Mouse (Mus musculus): Measurements from ENCODE around the gene Gp9. TPM values are rescaled to one million over a fixed set of nuclear protein-coding genes. Genes with fewer than 3 reads are reported as not detected.

Gene Gp9
- polyA plus RNA-seq, 1 experiment from 2014 or later: 3.4 TPM

GRCm38 (mm10) chr6:87742804-87743203, 35.1 kb upstream of the Gp9 start:
- Histone ChIP-seq H3K36me3 (ENCODE audit: control insufficient read depth, insufficient read depth, low read length) (no peaks in the 10 kb centered on the region), H3K9ac (ENCODE audit: low read length) (no peak overlapping the region), H3K4me3 (ENCODE audit: control insufficient read depth in 1 of 2, insufficient read depth in 1 of 2, low read depth in 1 of 2, low read length in 2 of 2) (no peak overlapping the region), H3K27me3 (ENCODE audit: control insufficient read depth, insufficient read depth, low read length) (no peaks in the 10 kb centered on the region), H3K27ac (replicated peaks in 1 of 2; ENCODE audit: control insufficient read depth in 1 of 2, insufficient read depth in 1 of 2, low read depth in 2 of 2, low read length in 2 of 2) (no peak overlapping the region), H3K4me2 (ENCODE audit: low read length) (no peak overlapping the region), H3K4me1 (ENCODE audit: control insufficient read depth in 2 of 2, insufficient read depth in 2 of 2, low read length in 2 of 2) (peaks cover 6 to 9% of the 10 kb centered on the region in 2 experiments; a peak in 3 of 4 replicates), H3K9me3 (ENCODE audit: control insufficient read depth, low read length) (no peaks in the 10 kb centered on the region)
- 87% methylated on average over 5 of the region's 5 CpGs for WGBS
- ATAC-seq (ENCODE audit: insufficient number of reproducible peaks, insufficient read depth, low FRiP score, low read depth): no peak

- Histone ChIP-seq H3K36me3 (ENCODE audit: control insufficient read depth, insufficient read depth, low read length) (no peaks in the 10 kb centered on the region), H3K9ac (ENCODE audit: low read length) (no peak overlapping the region), H3K4me3 (ENCODE audit: control insufficient read depth in 1 of 2, insufficient read depth in 1 of 2, low read depth in 1 of 2, low read length in 2 of 2) (no peak overlapping the region), H3K27ac (replicated peaks in 1 of 2; ENCODE audit: control insufficient read depth in 1 of 2, insufficient read depth in 1 of 2, low read depth in 2 of 2, low read length in 2 of 2) (no peak overlapping the region), H3K9me3 (ENCODE audit: control insufficient read depth, low read length) (no peaks in the 10 kb centered on the region), H3K4me2 (ENCODE audit: low read length) (no peak overlapping the region), H3K4me1 (ENCODE audit: control insufficient read depth in 2 of 2, insufficient read depth in 2 of 2, low read length in 2 of 2) (peaks cover 6 to 9% of the 10 kb centered on the region in 2 experiments; a peak in 3 of 4 replicates), H3K27me3 (ENCODE audit: control insufficient read depth, insufficient read depth, low read length) (no peaks in the 10 kb centered on the region)
- ATAC-seq (ENCODE audit: insufficient number of reproducible peaks, insufficient read depth, low FRiP score, low read depth): no peak
- 70% methylated on average over 5 of the region's 5 CpGs for WGBS
These were observed 34.6 kb upstream of the Gp9 start for GRCm38 (mm10) chr6:87743281-87743680.

- WGBS: 64% methylated on average over 3 of the region's 3 CpGs
These were observed 33.2 kb upstream of the Gp9 start for GRCm38 (mm10) chr6:87744632-87745031.

GRCm38 (mm10) chr6:87745301-87745700, 32.6 kb upstream of the Gp9 start:
- Histone ChIP-seq H3K9me3 (ENCODE audit: control insufficient read depth, low read length) (no peaks in the 10 kb centered on the region), H3K4me1 (ENCODE audit: control insufficient read depth in 2 of 2, insufficient read depth in 2 of 2, low read length in 2 of 2) (peaks cover 3 to 9% of the 10 kb centered on the region in 2 experiments; a peak in 2 of 4 replicates), H3K9ac (ENCODE audit: low read length) (no peak overlapping the region), H3K27me3 (ENCODE audit: control insufficient read depth, insufficient read depth, low read length) (no peaks in the 10 kb centered on the region), H3K27ac (replicated peaks in 1 of 2; ENCODE audit: control insufficient read depth in 1 of 2, insufficient read depth in 1 of 2, low read depth in 2 of 2, low read length in 2 of 2) (no peak overlapping the region), H3K4me3 (ENCODE audit: control insufficient read depth in 1 of 2, insufficient read depth in 1 of 2, low read depth in 1 of 2, low read length in 2 of 2) (no peak overlapping the region), H3K4me2 (ENCODE audit: low read length) (no peak overlapping the region), H3K36me3 (ENCODE audit: control insufficient read depth, insufficient read depth, low read length) (no peaks in the 10 kb centered on the region)
- ATAC-seq (ENCODE audit: insufficient number of reproducible peaks, insufficient read depth, low FRiP score, low read depth): no peak
- WGBS: 39% methylated on average over 1 of the region's 1 CpGs

More at GRCm38 (mm10) chr6:87744632-87745031, 33.2 kb upstream of the Gp9 start:
- H3K27me3 ChIP-seq (ENCODE audit: control insufficient read depth, insufficient read depth, low read length): no peaks in the 10 kb centered on the region
- no peaks in the 10 kb centered on the region for H3K9me3 ChIP-seq (ENCODE audit: control insufficient read depth, low read length)
- H3K9ac ChIP-seq (ENCODE audit: low read length): no peak overlapping the region
- H3K4me1 ChIP-seq (ENCODE audit: control insufficient read depth in 2 of 2, insufficient read depth in 2 of 2, low read length in 2 of 2): peaks cover 9 to 11% of the 10 kb centered on the region in 2 experiments; a peak in 3 of 4 replicates
- H3K27ac ChIP-seq (replicated peaks in 1 of 2; ENCODE audit: control insufficient read depth in 1 of 2, insufficient read depth in 1 of 2, low read depth in 2 of 2, low read length in 2 of 2): no peak overlapping the region
- no peak overlapping the region for H3K4me3 ChIP-seq (ENCODE audit: control insufficient read depth in 1 of 2, insufficient read depth in 1 of 2, low read depth in 1 of 2, low read length in 2 of 2)
- no peaks in the 10 kb centered on the region for H3K36me3 ChIP-seq (ENCODE audit: control insufficient read depth, insufficient read depth, low read length)
- H3K4me2 ChIP-seq (ENCODE audit: low read length): no peak overlapping the region
- ATAC-seq (ENCODE audit: insufficient number of reproducible peaks, insufficient read depth, low FRiP score, low read depth): no peak

- Histone ChIP-seq H3K27me3 (ENCODE audit: control insufficient read depth, insufficient read depth, low read length) (no peaks in the 10 kb centered on the region), H3K27ac (replicated peaks in 1 of 2; ENCODE audit: control insufficient read depth in 1 of 2, insufficient read depth in 1 of 2, low read depth in 2 of 2, low read length in 2 of 2) (no peak overlapping the region), H3K36me3 (ENCODE audit: control insufficient read depth, insufficient read depth, low read length) (no peaks in the 10 kb centered on the region), H3K4me1 (ENCODE audit: control insufficient read depth in 2 of 2, insufficient read depth in 2 of 2, low read length in 2 of 2) (peaks cover 2 to 6% of the 10 kb centered on the region in 2 experiments; a peak in 1 of 4 replicates), H3K9me3 (ENCODE audit: control insufficient read depth, low read length) (no peaks in the 10 kb centered on the region), H3K4me2 (ENCODE audit: low read length) (no peak overlapping the region), H3K9ac (ENCODE audit: low read length) (no peak overlapping the region), H3K4me3 (ENCODE audit: control insufficient read depth in 1 of 2, insufficient read depth in 1 of 2, low read depth in 1 of 2, low read length in 2 of 2) (no peak overlapping the region)
- WGBS: 53% methylated on average over 3 of the region's 3 CpGs
- ATAC-seq (ENCODE audit: insufficient number of reproducible peaks, insufficient read depth, low FRiP score, low read depth): no peak
These were observed 31.8 kb upstream of the Gp9 start for GRCm38 (mm10) chr6:87746059-87746458.

- H3K27ac ChIP-seq (replicated peaks in 1 of 2; ENCODE audit: control insufficient read depth in 1 of 2, insufficient read depth in 1 of 2, low read depth in 2 of 2, low read length in 2 of 2): no peak overlapping the region
- no peak for ATAC-seq (ENCODE audit: insufficient number of reproducible peaks, insufficient read depth, low FRiP score, low read depth)
These were observed 31.0 kb upstream of the Gp9 start for GRCm38 (mm10) chr6:87746849-87747248.

GRCm38 (mm10) chr6:87748078-87748477, 29.8 kb upstream of the Gp9 start:
- no peak overlapping the region for H3K4me3 ChIP-seq (ENCODE audit: control insufficient read depth in 1 of 2, insufficient read depth in 1 of 2, low read depth in 1 of 2, low read length in 2 of 2)
- H3K27ac ChIP-seq (replicated peaks in 1 of 2; ENCODE audit: control insufficient read depth in 1 of 2, insufficient read depth in 1 of 2, low read depth in 2 of 2, low read length in 2 of 2): no peak overlapping the region
- peaks cover 2 to 6% of the 10 kb centered on the region in 2 experiments; a peak in 1 of 4 replicates for H3K4me1 ChIP-seq (ENCODE audit: control insufficient read depth in 2 of 2, insufficient read depth in 2 of 2, low read length in 2 of 2)
- no peak overlapping the region for H3K4me2 ChIP-seq (ENCODE audit: low read length)
- H3K36me3 ChIP-seq (ENCODE audit: control insufficient read depth, insufficient read depth, low read length): no peaks in the 10 kb centered on the region
- H3K9ac ChIP-seq (ENCODE audit: low read length): no peak overlapping the region
- H3K9me3 ChIP-seq (ENCODE audit: control insufficient read depth, low read length): no peaks in the 10 kb centered on the region
- WGBS: 82% methylated on average over 2 of the region's 2 CpGs
- ATAC-seq (ENCODE audit: insufficient number of reproducible peaks, insufficient read depth, low FRiP score, low read depth): no peak
- H3K27me3 ChIP-seq (ENCODE audit: control insufficient read depth, insufficient read depth, low read length): no peaks in the 10 kb centered on the region

More at GRCm38 (mm10) chr6:87746849-87747248, 31.0 kb upstream of the Gp9 start:
- H3K36me3 ChIP-seq (ENCODE audit: control insufficient read depth, insufficient read depth, low read length): no peaks in the 10 kb centered on the region
- 58% methylated on average over 2 of the region's 2 CpGs for WGBS
- peaks cover 2 to 6% of the 10 kb centered on the region in 2 experiments; a peak in 1 of 4 replicates for H3K4me1 ChIP-seq (ENCODE audit: control insufficient read depth in 2 of 2, insufficient read depth in 2 of 2, low read length in 2 of 2)
- H3K27me3 ChIP-seq (ENCODE audit: control insufficient read depth, insufficient read depth, low read length): no peaks in the 10 kb centered on the region
- H3K9me3 ChIP-seq (ENCODE audit: control insufficient read depth, low read length): no peaks in the 10 kb centered on the region
- H3K9ac ChIP-seq (ENCODE audit: low read length): no peak overlapping the region
- H3K4me3 ChIP-seq (ENCODE audit: control insufficient read depth in 1 of 2, insufficient read depth in 1 of 2, low read depth in 1 of 2, low read length in 2 of 2): no peak overlapping the region
- H3K4me2 ChIP-seq (ENCODE audit: low read length): no peak overlapping the region

GRCm38 (mm10) chr6:87748531-87748930, 29.3 kb upstream of the Gp9 start:
- WGBS: 67% methylated on average over 6 of the region's 6 CpGs
- no peak for ATAC-seq (ENCODE audit: insufficient number of reproducible peaks, insufficient read depth, low FRiP score, low read depth)

More at GRCm38 (mm10) chr6:87748531-87748930, 29.3 kb upstream of the Gp9 start:
- Histone ChIP-seq H3K4me3 (ENCODE audit: control insufficient read depth in 1 of 2, insufficient read depth in 1 of 2, low read depth in 1 of 2, low read length in 2 of 2) (no peak overlapping the region), H3K4me2 (ENCODE audit: low read length) (no peak overlapping the region), H3K9ac (ENCODE audit: low read length) (no peak overlapping the region), H3K9me3 (ENCODE audit: control insufficient read depth, low read length) (no peaks in the 10 kb centered on the region), H3K36me3 (ENCODE audit: control insufficient read depth, insufficient read depth, low read length) (no peaks in the 10 kb centered on the region), H3K27me3 (ENCODE audit: control insufficient read depth, insufficient read depth, low read length) (no peaks in the 10 kb centered on the region), H3K4me1 (ENCODE audit: control insufficient read depth in 2 of 2, insufficient read depth in 2 of 2, low read length in 2 of 2) (peaks cover 2 to 6% of the 10 kb centered on the region in 2 experiments; a peak in 1 of 4 replicates), H3K27ac (replicated peaks in 1 of 2; ENCODE audit: control insufficient read depth in 1 of 2, insufficient read depth in 1 of 2, low read depth in 2 of 2, low read length in 2 of 2) (no peak overlapping the region)
